Mouse (Mus musculus) lung, embryonic 14.5 days (tissue): ENCODE results near the gene Ppat. TPM values are rescaled to one million over a fixed set of nuclear protein-coding genes. Genes with fewer than 3 reads are reported as not detected.

Experiments used
- ATAC-seq: fragments of 200-750 bp; cut with Nextera tagmentation; 2 replicates; pipeline ENCODE4 v1.8.0; 2017; ENCODE audit warnings: mild to moderate bottlenecking, moderate TSS enrichment, moderate library complexity; ENCODE audit not compliant: insufficient read depth
- DNase-seq: peaks from one replicate; pipeline ENCODE4 v3.0.0-alpha.2; 2015
- H3K27ac ChIP-seq: fragments of 300-500 bp; sonication (generic); 2 replicates; pipeline ENCODE4 v1.5.1; 2014; ENCODE audit warnings: low read depth, mild to moderate bottlenecking, moderate library complexity
- H3K27me3 ChIP-seq: fragments of 300-500 bp; sonication (generic); 2 replicates; pipeline ENCODE4 v1.6.1; 2014; ENCODE audit warnings: low read length, control low read depth; ENCODE audit not compliant: insufficient read depth
- H3K36me3 ChIP-seq: fragments of 300-500 bp; sonication (generic); 2 replicates; pipeline ENCODE4 v1.6.1; 2014; ENCODE audit warnings: control low read depth; ENCODE audit not compliant: insufficient read depth
- H3K4me1 ChIP-seq: fragments of 300-500 bp; sonication (generic); 2 replicates; pipeline ENCODE4 v1.6.1; 2014; ENCODE audit warnings: antibody characterized with exemption, control low read depth; ENCODE audit not compliant: insufficient read depth
- H3K4me2 ChIP-seq: fragments of 300-500 bp; sonication (generic); 2 replicates; pipeline ENCODE4 v1.6.1; 2014; ENCODE audit warnings: mild to moderate bottlenecking
- H3K4me3 ChIP-seq: fragments of 300-500 bp; sonication (generic); 2 replicates; pipeline ENCODE4 v1.5.1; 2014; ENCODE audit warnings: low read depth, low read length
- H3K9ac ChIP-seq: fragments of 300-500 bp; sonication (generic); 2 replicates; pipeline ENCODE4 v1.6.1; 2014
- H3K9me3 ChIP-seq: fragments of 300-500 bp; sonication (generic); 2 replicates; pipeline ENCODE4 v1.6.1; 2016; ENCODE audit warnings: low read depth, low read length, control low read depth
- CTCF ChIP-seq: IDR thresholded peaks from 2 replicates; pipeline ENCODE4 v1.5.1; 2016; ENCODE audit warnings: antibody characterized with exemption, low read depth
- WGBS: fragments of 180-500 bp; shearing (Covaris S2); extraction: QIAGEN DNeasy Blood & Tissue Kit; methylation state at CpG from one replicate; pipeline ENCODE4 v1.1.7; 2014; 5-methylcytosine and 5-hydroxymethylcytosine counted together
- polyA plus RNA-seq: library from polyadenylated mRNA; unstranded; fragments of >200 nt; fragmentation: Nextera tagmentation; extraction: Ambion mirVana; gene quantifications from 2 replicates; pipeline ENCODE4 v1.2.1, GENCODE M21; 2014

The Ppat gene
- 47.0 and 48.8 TPM in 2 replicates for polyA plus RNA-seq

DNA sequence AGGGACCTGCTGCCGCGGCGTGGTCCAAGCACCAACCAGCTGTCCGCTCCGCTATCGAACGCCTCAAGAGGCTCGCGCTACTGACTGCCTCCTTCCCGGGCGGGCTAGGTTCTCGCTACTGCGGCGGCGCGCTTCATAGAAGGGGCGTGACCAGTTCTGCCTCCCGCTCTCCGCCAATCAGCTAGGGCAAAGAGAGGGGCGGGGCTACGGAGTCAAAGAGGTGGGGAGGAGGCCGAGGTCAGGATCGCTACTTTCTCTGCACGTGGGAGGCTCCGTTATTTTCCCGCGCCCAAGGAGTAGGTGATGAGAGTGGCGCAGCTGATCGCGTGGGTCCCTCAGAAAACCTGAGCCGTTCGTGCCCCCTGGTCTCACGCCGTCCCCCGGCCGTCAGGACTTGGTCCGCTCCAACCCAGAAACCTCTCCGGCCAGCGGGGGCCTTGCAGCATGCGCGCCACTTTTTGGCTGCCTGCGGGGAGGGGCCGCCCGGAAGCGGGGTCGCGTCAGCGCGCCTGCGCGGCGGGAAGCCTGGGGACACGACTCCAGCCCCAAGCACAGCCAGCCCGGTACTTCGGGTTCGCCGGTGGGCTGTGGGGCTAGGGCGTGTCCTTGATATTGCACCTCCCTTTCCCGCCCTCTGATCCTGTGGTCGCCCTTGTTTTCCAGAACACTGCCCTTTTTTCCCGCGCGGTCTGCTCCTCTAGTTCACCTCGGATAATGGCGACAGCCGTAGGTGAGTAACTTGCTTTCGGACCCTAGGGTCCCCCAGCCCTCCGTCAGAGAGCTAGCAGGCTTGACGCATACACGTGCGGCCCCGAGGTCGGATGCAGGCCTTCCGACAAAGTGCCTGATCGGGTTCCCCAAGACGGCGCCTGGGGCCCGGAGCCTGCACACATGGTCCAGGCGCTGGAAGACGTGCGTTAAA lies at the start of gene Ppat, which contains the start of gene Paics:
Gene Ppat (minus strand): TSS at position 473 of the 922 bp plus-strand sequence.
Gene Paics (plus strand): TSS at position 202 of the 922 bp plus-strand sequence.
- peaks cover 29% of the 10 kb centered on the region for H3K36me3 ChIP-seq
- H3K9me3 ChIP-seq: no peaks in the 10 kb centered on the region
- TF ChIP-seq CTCF: no peak
- H3K4me3 ChIP-seq: peak within 1 kb of the TSS; percentile 78
- H3K27ac ChIP-seq: peak within 1 kb of the TSS; percentile 89
- peak; percentile 97 for ATAC-seq
- peak within 1 kb of the TSS; percentile 85 for H3K4me2 ChIP-seq
- H3K9ac ChIP-seq: peak within 1 kb of the TSS; percentile 79
- peak; percentile 99 for DNase-seq
- H3K4me1 ChIP-seq: peaks cover 15% of the 10 kb centered on the region
- no peaks in the 10 kb centered on the region for H3K27me3 ChIP-seq
- under 1% methylated on average over 80 of the region's 81 CpGs for WGBS

DNA sequence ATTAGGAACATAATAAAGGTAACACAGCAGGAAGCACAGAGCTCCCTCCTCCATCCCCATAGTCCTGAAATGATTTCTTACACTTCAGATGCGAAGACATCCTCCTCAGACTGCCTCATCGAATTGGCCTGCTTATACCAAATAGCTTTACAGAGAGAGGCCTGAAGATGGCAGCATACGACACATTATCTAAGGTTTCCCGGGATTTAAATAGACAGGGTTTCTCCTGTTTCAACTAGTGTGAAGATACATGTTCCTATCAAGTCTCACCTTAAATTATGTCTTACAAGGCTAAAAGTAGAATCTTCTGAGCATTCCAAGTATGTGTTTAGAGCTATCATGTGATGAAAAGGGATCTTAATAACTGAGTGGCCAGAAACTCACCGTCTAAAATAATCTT lies 47.0 kb upstream of the Ppat start:
- ATAC-seq (no peak), DNase-seq (peak; percentile 83)
- no peak overlapping the region for H3K4me3 ChIP-seq
- peak; percentile 58 for TF ChIP-seq CTCF
- no peak overlapping the region for H3K4me2 ChIP-seq
- H3K27me3 ChIP-seq: no peaks in the 10 kb centered on the region
- WGBS: 48% methylated on average over 5 of the region's 5 CpGs
- no peak overlapping the region for H3K27ac ChIP-seq
- no peaks in the 10 kb centered on the region for H3K4me1 ChIP-seq
- H3K36me3 ChIP-seq: peaks cover 69% of the 10 kb centered on the region
- H3K9me3 ChIP-seq: no peaks in the 10 kb centered on the region
- H3K9ac ChIP-seq: no peak overlapping the region

DNA sequence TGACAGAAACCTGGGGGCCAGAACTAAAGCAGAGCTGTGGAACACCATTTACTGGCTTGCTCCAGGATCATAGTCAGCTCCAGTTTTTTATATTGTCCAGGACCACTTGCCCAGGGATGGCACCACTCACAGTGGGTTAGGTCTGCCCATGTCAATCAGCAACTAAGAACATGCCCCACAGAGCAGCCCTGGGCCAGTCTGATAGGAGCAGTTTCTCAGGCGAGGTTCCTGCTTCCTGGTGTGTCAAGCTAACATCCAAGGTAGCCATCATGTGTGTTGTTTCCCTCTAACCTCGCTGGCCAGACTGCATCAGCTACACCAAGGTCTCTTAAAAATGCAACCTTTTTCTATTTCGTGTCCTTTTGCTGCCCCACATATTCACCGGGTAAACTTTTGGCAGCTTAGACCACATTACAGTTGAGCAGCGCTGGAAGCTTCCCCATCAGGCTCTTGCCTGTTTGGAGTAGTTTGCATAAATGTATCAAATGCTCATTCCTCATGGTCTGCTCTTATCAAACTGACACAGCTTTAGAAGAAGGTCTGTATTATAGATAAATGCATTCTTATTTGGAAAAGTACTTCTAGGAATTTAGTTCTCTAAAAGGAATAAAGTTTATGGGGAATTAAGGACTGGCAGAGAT lies 41.9 kb upstream of the Ppat start:
- no peaks in the 10 kb centered on the region for H3K27me3 ChIP-seq
- H3K9ac ChIP-seq: no peak overlapping the region
- 94% methylated on average over 5 of the region's 5 CpGs for WGBS
- TF ChIP-seq CTCF: no peak
- no peaks in the 10 kb centered on the region for H3K9me3 ChIP-seq
- H3K4me3 ChIP-seq: no peak overlapping the region
- no peak for ATAC-seq
- H3K4me2 ChIP-seq: no peak overlapping the region
- H3K36me3 ChIP-seq: peaks cover 90% of the 10 kb centered on the region
- DNase-seq: no peak
- no peak overlapping the region for H3K27ac ChIP-seq
- no peaks in the 10 kb centered on the region for H3K4me1 ChIP-seq

DNA sequence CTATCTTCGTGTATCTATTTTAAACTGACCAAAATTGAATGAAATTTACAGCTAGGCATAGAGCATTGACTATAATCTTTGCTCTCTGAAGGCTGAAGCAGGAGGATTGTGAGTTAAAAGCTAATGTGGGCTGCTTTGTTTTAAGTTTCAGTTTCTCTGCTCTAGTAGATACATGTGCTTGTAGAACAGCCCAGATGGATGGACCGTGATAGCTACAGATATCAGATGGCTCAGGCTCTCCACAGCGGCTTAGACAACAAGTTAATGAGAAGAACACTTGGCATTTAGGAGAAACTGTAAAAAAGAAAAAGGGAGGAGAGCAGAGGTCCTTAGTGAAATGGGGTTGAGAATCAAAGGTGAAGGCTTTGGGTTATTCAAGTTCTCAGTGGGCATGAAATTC lies 39.4 kb upstream of the Ppat start:
- no peak overlapping the region for H3K4me3 ChIP-seq
- no peak for TF ChIP-seq CTCF
- no peak overlapping the region for H3K27ac ChIP-seq
- DNase-seq (no peak), ATAC-seq (no peak)
- no peaks in the 10 kb centered on the region for H3K9me3 ChIP-seq
- no peak overlapping the region for H3K9ac ChIP-seq
- no peak overlapping the region for H3K4me2 ChIP-seq
- 95% methylated on average over 3 of the region's 3 CpGs for WGBS
- no peaks in the 10 kb centered on the region for H3K27me3 ChIP-seq
- H3K4me1 ChIP-seq: no peaks in the 10 kb centered on the region
- H3K36me3 ChIP-seq: peaks cover 86% of the 10 kb centered on the region

DNA sequence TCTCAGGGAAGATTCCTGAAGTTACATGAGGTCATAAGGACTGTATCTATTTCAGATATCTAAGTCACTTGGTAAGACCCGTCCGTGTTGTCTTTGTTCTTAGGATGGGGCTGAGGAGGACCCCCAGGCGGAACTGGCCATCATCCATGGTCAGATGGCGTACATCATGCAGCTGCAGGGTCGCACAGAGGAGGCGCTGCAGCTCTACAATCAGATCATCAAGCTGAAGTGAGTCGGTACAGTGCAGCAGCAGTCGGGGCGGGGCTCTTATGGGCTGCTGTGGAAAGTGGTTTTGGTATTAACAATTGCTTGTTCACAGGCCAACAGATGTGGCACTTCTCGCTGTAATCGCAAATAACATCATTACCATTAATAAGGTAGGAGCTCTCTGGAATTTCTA lies 32.6 kb upstream of the Ppat start:
- Histone ChIP-seq H3K36me3 (peaks cover 79% of the 10 kb centered on the region), H3K4me1 (no peaks in the 10 kb centered on the region), H3K4me3 (no peak overlapping the region), H3K9ac (no peak overlapping the region), H3K27ac (no peak overlapping the region), H3K9me3 (no peaks in the 10 kb centered on the region), H3K27me3 (no peaks in the 10 kb centered on the region), H3K4me2 (no peak overlapping the region)
- ATAC-seq (no peak), DNase-seq (no peak)
- no peak for TF ChIP-seq CTCF
- 91% methylated on average over 11 of the region's 11 CpGs for WGBS

DNA sequence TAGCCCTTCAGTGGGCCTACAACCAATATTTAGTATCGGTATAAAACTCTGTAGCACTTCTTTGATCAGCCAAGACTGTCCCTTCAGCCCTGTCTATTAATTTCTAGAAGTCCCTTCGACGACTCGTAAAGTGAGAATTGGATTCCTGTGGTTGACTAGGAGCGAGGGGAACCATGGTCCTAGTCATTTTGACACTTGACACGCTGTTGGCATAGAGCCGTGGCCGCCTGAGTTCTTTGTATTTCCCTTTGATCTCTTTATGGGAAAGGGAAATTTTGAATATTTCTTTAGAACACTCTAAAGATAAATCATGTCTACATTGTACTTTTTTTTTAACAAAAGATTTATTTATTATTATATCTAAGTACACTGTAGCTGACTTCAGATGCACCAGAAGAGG lies 24.4 kb upstream of the Ppat start:
- no peak for TF ChIP-seq CTCF
- WGBS: 75% methylated on average over 8 of the region's 8 CpGs
- Histone ChIP-seq H3K27ac (no peak overlapping the region), H3K4me3 (peak overlapping the region; percentile 91), H3K9me3 (no peaks in the 10 kb centered on the region), H3K36me3 (peaks cover 34% of the 10 kb centered on the region), H3K4me2 (peak overlapping the region; percentile 88), H3K9ac (peak overlapping the region; percentile 83), H3K27me3 (no peaks in the 10 kb centered on the region), H3K4me1 (no peaks in the 10 kb centered on the region)
- DNase-seq (peak; percentile 6), ATAC-seq (no peak)
